Mouse (Mus musculus): ENCODE results near the gene Dnah3.

Gene Dnah3

DNA sequence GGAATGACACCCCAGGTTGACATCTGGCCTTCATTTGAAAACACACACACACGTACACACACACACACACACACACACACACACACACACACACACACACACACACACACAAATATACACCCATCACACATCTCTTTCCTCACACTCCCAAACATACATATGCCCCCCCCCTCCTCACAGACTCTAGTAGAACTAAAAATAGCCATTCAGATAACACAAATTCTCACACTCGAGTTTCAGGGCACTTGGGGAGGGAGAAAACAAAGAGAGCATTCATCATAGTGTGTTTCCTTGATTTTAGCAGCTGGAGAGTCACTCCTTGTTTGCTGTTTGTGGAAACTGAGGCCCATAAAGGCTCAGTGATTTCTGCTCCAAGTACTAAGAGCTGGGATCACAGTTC lies 41.1 kb downstream of the Dnah3 start:
- DNase-seq (ENCODE audit: low read depth, low spot score), result no peak

DNA sequence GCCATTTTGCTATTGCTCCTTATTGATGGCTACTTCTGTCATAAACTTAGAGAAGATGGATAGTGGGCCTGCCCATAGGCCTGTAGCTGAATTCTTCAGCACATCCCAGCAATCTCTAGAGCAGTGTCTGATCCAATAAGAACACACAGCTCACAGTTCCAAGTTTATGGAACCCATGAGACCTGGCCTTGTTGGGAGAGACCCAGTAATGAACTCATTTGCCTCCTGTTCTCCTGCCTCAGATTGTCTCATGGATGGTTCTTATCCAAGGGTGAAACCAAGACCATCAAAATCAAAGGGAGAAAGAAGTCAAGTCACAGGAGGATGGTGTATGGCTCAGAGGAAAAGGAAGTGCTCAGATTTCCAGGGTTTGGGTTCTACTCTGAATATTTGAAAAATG lies 44.6 kb downstream of the Dnah3 start:
- DNase-seq (ENCODE audit: low read depth, low spot score), result no peak

GRCm38 (mm10) chr7:120043990-120044389 lies 51.1 kb downstream of the Dnah3 start:
- peak; percentile 54 for DNase-seq (ENCODE audit: low read depth, low spot score)

- no peak for DNase-seq (ENCODE audit: low read depth, low spot score)
These were observed 58.7 kb downstream of the Dnah3 start for GRCm38 (mm10) chr7:120036422-120036821.

GRCm38 (mm10) chr7:120034996-120035395 lies 60.1 kb downstream of the Dnah3 start:
- DNase-seq (ENCODE audit: low read depth, low spot score), result no peak

GRCm38 (mm10) chr7:120034566-120034965 lies 60.5 kb downstream of the Dnah3 start:
- DNase-seq (ENCODE audit: low read depth, low spot score), result no peak

GRCm38 (mm10) chr7:120028669-120029068 lies 66.4 kb downstream of the Dnah3 start:
- DNase-seq (ENCODE audit: low read depth, low spot score), result no peak

DNA sequence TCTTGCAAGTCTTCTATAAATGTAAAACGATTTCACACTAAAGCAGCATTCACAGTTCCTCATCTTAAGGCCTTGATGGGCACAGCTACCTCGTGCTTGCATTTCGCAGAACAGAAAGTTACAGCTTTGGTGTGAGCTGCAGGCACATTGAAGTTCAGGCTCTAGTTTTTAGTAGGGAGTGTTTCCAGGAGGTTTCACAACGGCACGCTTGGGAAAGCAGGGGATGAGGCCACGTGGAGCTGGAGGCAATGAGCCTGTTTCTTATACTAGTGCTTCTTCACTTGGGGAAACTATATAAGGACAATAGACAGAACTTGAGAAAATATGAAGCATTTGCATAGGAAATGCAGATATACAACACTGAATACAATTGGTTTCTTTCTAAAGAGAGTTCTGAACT lies 98.0 kb downstream of the Dnah3 start:
- DNase-seq (ENCODE audit: low read depth, low spot score), result no peak

- no peak for DNase-seq (ENCODE audit: low read depth, low spot score)
These were observed 109.7 kb downstream of the Dnah3 start for GRCm38 (mm10) chr7:119985279-119985912.

DNA sequence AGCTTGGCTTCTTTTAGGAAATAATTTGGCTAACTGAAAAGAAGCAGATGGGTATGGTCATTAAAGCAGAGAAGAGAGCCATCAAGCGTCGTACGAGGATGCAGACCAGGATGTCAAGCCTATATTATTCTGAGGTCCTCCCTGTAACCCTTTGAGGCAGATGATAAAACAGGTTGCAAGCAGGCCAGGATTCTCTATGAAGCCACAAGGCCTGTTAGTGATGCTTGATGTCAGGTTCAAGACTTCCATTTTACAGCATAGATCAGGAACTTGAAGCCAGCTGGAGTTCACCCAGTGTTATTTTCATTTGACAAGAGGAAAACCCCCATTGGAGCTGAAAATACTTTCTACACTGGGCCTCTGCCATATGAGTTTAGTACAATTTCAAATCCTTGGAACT lies 114.9 kb downstream of the Dnah3 start:
- DNase-seq (ENCODE audit: low read depth, low spot score), result no peak

- no peak for DNase-seq (ENCODE audit: low read depth, low spot score)
These were observed 116.5 kb downstream of the Dnah3 start for GRCm38 (mm10) chr7:119978576-119978975.

- no peak for DNase-seq (ENCODE audit: low read depth, low spot score)
These were observed 117.5 kb downstream of the Dnah3 start for GRCm38 (mm10) chr7:119977574-119977973.

DNA sequence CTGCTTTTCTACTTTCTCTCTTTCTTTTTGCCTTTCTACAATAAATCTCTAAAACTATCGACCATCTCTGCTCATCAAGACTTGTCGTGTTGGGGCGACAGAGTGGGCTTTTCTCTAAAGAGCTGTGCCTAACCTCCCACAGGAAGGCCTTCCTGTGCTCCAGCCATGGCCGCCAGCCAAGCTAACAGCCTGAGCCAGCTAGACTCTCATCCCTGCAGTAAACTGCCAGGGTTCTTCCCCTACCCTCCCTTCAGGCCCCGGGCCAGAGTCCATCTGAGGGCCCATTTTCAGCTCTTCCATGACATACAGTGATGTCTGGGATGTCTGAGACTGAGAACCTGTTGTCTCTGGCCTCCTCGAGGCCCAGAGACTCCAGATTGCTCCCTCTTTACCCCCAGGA lies 118.8 kb downstream of the Dnah3 start:
- DNase-seq (ENCODE audit: low read depth, low spot score), result no peak

DNA sequence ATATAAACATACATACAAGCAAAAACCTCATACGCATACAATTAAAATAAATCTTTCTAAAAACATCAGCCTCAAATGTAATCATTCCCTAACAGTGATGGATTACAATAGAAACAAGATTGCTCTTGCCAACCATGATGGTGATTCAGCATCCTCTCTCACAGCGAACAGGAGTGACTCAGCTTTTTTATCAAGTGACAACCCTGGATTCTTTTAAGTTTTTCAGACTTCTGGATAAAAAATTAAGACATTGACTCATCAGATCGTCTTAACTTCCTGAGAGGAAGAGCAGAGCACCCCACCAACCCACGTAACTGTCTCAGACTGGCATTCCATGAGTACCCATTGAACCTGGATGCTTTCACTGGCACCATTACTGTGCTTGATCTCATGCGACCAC lies 120.9 kb downstream of the Dnah3 start:
- no peak for DNase-seq (ENCODE audit: low read depth, low spot score)

DNA sequence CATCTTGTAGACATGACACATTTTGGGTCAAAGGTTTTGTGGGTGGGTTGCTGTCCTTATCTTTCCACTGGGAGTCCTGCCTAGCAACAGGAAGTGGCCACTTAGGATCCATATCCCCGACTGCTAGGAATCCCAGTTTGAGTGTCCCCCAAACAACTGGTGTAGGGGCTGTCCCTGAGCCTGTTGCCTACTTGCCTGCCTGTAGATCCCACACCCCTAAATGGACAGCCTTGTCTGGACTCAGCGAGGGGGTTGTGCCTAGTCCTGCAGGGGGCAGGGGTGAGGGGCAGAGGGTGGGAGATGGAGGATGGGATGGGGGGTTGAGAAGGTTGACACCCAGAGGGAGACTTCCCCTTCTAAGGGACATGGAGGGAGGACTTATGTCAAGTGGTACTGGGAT lies 125.8 kb downstream of the Dnah3 start:
- DNase-seq (ENCODE audit: low read depth, low spot score), result no peak

- no peak for DNase-seq (ENCODE audit: low read depth, low spot score)
These were observed 129.3 kb downstream of the Dnah3 start for GRCm38 (mm10) chr7:119965651-119966395.

DNA sequence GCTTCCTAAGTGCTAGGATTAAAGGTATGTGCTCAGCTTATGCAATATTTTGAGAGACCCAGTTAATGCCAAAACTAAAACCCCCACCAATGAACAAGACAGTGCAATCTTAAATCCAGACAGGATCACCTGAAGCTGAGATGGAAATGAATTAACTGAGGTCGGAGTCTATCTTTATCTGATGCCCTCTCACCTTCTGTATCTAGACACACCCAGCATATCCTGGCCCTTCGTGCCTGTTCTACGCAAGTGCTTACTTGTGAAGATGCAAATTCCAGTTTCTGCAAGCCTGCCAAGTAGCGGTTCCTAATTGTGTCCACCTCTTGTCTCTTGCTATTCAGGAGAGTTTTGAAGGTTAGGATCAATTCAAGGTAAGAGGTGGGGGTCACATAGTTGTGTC lies 129.9 kb downstream of the Dnah3 start:
- DNase-seq (ENCODE audit: low read depth, low spot score), result no peak

- no peak for DNase-seq (ENCODE audit: low read depth, low spot score)
These were observed 134.0 kb downstream of the Dnah3 start for GRCm38 (mm10) chr7:119961107-119961506.

DNA sequence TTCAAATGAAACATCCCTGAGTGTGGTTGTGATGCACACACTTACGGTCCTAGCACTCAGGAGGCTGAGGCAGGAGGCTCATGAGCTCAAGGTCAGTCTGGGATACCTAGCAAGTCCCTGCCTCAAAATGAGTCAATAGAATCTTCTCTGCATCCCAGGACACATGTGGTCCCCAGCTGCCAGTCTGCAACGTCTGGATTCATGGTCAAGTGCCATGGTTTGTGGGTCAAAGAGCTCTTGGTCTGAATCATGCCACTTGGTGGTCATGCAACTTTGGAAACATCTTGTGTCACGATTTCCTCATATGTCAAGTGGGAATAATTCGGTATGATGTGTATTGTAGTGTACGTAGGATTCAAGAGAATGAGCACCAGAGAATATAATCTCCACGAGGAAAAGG lies 134.5 kb downstream of the Dnah3 start:
- DNase-seq (ENCODE audit: low read depth, low spot score), result no peak

DNA sequence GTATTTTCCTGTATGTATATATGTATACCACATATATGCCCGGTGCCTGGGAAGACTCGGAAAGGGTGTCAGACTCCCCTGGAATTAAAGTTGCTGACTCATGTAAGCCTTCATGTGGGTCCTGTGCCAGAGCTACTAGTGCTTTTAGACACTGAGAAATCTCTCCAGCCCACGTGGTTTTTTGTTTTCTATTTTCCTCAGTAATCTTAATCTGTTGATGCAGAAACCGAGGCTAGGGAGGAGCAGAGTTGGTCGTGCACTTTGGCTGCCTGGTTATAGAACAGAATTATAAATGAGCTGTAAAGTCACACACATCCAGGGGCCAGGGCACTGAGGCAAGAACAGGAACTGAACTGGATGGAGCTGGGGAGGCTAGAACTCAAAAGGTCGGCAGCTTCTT lies 135.1 kb downstream of the Dnah3 start:
- DNase-seq (ENCODE audit: low read depth, low spot score), result no peak

- no peak for DNase-seq (ENCODE audit: low read depth, low spot score)
These were observed 135.6 kb downstream of the Dnah3 start for GRCm38 (mm10) chr7:119959491-119959890.

DNA sequence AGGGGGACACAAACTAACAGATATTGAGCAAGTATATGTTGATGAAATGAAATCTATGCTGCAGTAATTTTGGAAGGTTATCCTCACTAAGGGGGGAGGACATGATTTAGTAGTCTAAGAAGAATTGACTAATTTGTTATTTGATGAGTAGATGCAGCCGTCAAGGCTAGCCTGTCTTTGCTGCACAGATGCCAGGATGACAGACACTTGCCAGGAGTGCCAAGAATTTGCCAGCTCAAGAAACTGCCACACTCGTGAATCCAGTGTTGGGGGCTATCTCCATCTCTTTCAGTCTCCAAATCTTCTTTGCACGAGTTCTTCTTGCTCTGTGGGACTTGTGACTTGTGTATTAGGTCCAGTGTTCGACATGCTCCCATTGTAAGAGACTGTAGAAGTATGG lies 136.0 kb downstream of the Dnah3 start:
- DNase-seq (ENCODE audit: low read depth, low spot score), result no peak

- DNase-seq (ENCODE audit: low read depth, low spot score), result no peak
These were observed 137.7 kb downstream of the Dnah3 start for GRCm38 (mm10) chr7:119957421-119957820.

GRCm38 (mm10) chr7:119954047-119954446 lies 141.0 kb downstream of the Dnah3 start:
- no peak for DNase-seq (ENCODE audit: low read depth, low spot score)

Data from R1 (cell line).